Mouse (Mus musculus) heart, embryonic 12.5 days (tissue): ENCODE measurements around the gene Cyth2. TPM values are rescaled to one million over a fixed set of nuclear protein-coding genes. Genes with fewer than 3 reads are reported as not detected.

Experiments used
- ATAC-seq: fragments of 200-750 bp; cut with Nextera tagmentation; 2 replicates; pipeline ENCODE4 v1.8.0; 2017; ENCODE audit warnings: moderate TSS enrichment, moderate library complexity; ENCODE audit not compliant: insufficient number of reproducible peaks, low FRiP score
- H3K27ac ChIP-seq: fragments of 300-500 bp; sonication (generic); 2 replicates; pipeline ENCODE4 v1.5.1; 2016; ENCODE audit warnings: mild to moderate bottlenecking, moderate library complexity; ENCODE audit not compliant: poor library complexity, severe bottlenecking
- H3K27me3 ChIP-seq: fragments of 300-500 bp; sonication (generic); replicated peaks from 2 replicates; pipeline ENCODE4 v1.6.1; 2016; ENCODE audit warnings: mild to moderate bottlenecking, moderate library complexity
- H3K36me3 ChIP-seq: fragments of 300-500 bp; sonication (generic); 2 replicates; pipeline ENCODE4 v1.6.1; 2016; ENCODE audit warnings: mild to moderate bottlenecking, moderate library complexity
- H3K4me1 ChIP-seq: fragments of 300-500 bp; sonication (generic); replicated peaks from 2 replicates; pipeline ENCODE4 v1.6.1; 2016; ENCODE audit warnings: mild to moderate bottlenecking
- H3K4me2 ChIP-seq: fragments of 300-500 bp; sonication (generic); 2 replicates; pipeline ENCODE4 v1.6.1; 2016; ENCODE audit warnings: mild to moderate bottlenecking, moderate library complexity
- H3K4me3 ChIP-seq: fragments of 300-500 bp; sonication (generic); 2 replicates; pipeline ENCODE4 v1.5.1; 2016; ENCODE audit warnings: mild to moderate bottlenecking
- H3K9ac ChIP-seq: fragments of 300-500 bp; sonication (generic); 2 replicates; pipeline ENCODE4 v1.6.1; 2016; ENCODE audit warnings: mild to moderate bottlenecking, moderate library complexity
- H3K9me3 ChIP-seq: fragments of 300-500 bp; sonication (generic); replicated peaks from 2 replicates; pipeline ENCODE4 v1.6.1; 2016; ENCODE audit warnings: mild to moderate bottlenecking, moderate library complexity
- WGBS: fragments of 180-500 bp; shearing (Covaris S2); methylation state at CpG from one replicate; pipeline ENCODE4 v1.1.7; 2016; 5-methylcytosine and 5-hydroxymethylcytosine counted together
- polyA plus RNA-seq: library from polyadenylated mRNA; unstranded; fragments of >200 nt; fragmentation: Nextera tagmentation; extraction: Ambion mirVana; gene quantifications from 2 replicates; pipeline ENCODE4 v1.2.1, GENCODE M21; 2016

The Cyth2 gene
- polyA plus RNA-seq, 1 experiment from 2014 or later: 108 TPM

DNA sequence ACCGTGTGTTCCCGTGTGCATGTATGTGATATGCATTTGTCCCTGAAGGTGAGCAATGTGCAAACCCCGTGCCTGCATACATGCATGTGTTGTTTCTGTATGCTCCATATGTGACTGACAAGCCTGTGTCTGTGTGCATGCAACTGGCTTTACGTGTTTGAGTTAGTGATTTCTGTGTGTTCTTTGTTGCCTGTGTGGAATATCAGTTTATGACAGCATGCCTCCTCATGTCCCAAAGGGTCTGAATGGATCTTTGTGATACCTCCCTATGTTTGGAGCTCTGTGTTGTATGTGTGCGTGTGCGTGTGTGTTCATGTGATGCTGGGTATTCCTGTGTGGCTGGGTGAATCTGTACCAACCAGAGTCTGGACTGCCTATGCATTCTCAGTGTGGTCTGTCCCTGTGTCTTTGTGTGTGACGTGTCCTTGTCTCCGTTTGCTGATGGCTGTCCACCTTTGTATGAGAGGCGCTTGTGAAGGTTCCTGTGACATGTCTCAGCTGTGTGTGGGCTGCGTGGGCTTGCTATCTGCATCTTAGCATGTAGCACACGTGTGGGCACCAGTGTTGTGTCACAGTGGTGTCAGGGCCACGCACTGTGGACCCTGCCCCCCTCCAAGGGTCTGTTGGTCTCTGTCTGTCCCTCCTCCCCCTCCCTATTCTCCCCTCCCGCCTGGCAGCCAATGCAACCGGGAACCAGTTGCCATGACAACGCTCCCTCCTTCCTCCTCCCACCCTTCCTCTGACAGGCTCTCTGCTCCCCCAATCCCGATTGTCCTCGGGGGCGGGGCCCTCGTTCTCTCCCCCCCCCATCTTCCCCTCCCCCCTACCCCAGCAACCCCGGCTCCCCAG, 29.6 kb downstream of the Cyth2 start, which contains the start of gene Sult2b1:
Gene Sult2b1 (minus strand): TSS at position 146 of the 849 bp plus-strand sequence.
- ATAC-seq: no peak
- peaks cover 73% of the 10 kb centered on the region for H3K27me3 ChIP-seq
- H3K9ac ChIP-seq: peak within 1 kb of the TSS; percentile 67
- H3K4me2 ChIP-seq: peak within 1 kb of the TSS; percentile 87
- no peak within 1 kb of the TSS for H3K27ac ChIP-seq
- H3K36me3 ChIP-seq: 0 out of 2 replicates have a peak, but pooled peaks cover under 1% of the 10 kb centered on the region
- H3K4me3 ChIP-seq: peak within 1 kb of the TSS; percentile 60
- peaks cover 21% of the 10 kb centered on the region for H3K4me1 ChIP-seq
- H3K9me3 ChIP-seq: no peaks in the 10 kb centered on the region
- WGBS: 23% methylated on average over 20 of the region's 20 CpGs

DNA sequence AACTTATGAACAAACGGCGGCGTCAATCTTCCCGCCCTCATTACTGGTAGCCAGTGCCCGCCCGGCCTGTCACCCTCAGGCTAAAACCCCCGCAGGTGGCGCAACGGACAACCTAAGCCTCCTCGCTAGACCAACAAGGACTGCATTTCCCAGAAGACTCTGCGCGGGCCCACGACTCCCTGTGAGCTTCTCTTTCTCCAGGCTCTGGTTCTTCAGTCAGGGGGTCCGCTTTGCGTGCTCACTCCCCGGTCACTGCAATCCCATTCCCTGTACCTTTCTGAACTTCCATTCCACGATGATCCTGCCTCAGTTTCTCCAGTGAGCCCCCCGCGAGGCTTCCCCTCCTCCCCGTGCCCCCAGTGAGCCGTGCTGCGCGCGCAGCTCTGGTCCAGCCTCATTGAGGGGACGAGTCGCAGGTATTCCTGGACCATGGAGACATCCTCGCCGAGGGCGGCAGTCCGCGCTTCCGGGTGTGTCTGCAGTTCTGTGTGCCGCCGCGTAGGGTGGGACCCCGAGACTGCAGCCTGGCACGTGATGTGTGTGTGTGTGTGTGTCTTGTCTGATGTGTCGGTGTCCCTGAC, 30.8 kb downstream of the Cyth2 start, which contains the start of gene Lmtk3:
Gene Lmtk3 (plus strand): TSS at position 228 of the 581 bp plus-strand sequence.
- Histone ChIP-seq H3K27ac (no peak within 1 kb of the TSS), H3K9ac (peak within 1 kb of the TSS; percentile 66), H3K4me3 (peak within 1 kb of the TSS; percentile 57), H3K4me1 (peaks cover 32% of the 10 kb centered on the region), H3K27me3 (peaks cover 82% of the 10 kb centered on the region), H3K4me2 (peak within 1 kb of the TSS; percentile 80), H3K36me3 (no peaks in the 10 kb centered on the region), H3K9me3 (no peaks in the 10 kb centered on the region)
- 1% methylated on average over 38 of the region's 38 CpGs for WGBS
- peak; percentile 40; the same call in 1 of the 2 replicates for ATAC-seq

- no peak overlapping the region for H3K4me3 ChIP-seq
- peaks cover 32% of the 10 kb centered on the region for H3K4me1 ChIP-seq
- H3K9ac ChIP-seq: no peak overlapping the region
- no peaks in the 10 kb centered on the region for H3K36me3 ChIP-seq
- no peaks in the 10 kb centered on the region for H3K9me3 ChIP-seq
- H3K27ac ChIP-seq: no peak overlapping the region
- WGBS: 64% methylated on average over 4 of the region's 4 CpGs
- H3K4me2 ChIP-seq: no peak overlapping the region
- peaks cover 75% of the 10 kb centered on the region for H3K27me3 ChIP-seq
- ATAC-seq: no peak
Measured at GRCm38 (mm10) chr7:45782271-45782670, 32.1 kb downstream of the Cyth2 start.

- H3K4me1 ChIP-seq: peaks cover 15% of the 10 kb centered on the region
- peak overlapping the region; percentile 56 for H3K4me2 ChIP-seq
- peak overlapping the region; percentile 1; the same call in 1 of the 2 replicates for H3K4me3 ChIP-seq
- H3K27ac ChIP-seq: no peak overlapping the region
- peaks cover 51% of the 10 kb centered on the region for H3K27me3 ChIP-seq
- 0 out of 2 replicates have a peak overlapping the region, but pooled peaks have one; percentile 14 for H3K9ac ChIP-seq
- no peak; the same call in 1 of the 2 replicates for ATAC-seq
- H3K36me3 ChIP-seq: no peaks in the 10 kb centered on the region
- H3K9me3 ChIP-seq: peaks cover 3% of the 10 kb centered on the region; the same call in 1 of the 2 replicates
- 20% methylated on average over 22 of the region's 22 CpGs for WGBS
Measured at GRCm38 (mm10) chr7:45779081-45779641, 35.2 kb downstream of the Cyth2 start.

GRCm38 (mm10) chr7:45775237-45775636, 39.1 kb downstream of the Cyth2 start:
- H3K4me3 ChIP-seq: no peak overlapping the region
- peaks cover 3% of the 10 kb centered on the region; the same call in 1 of the 2 replicates for H3K9me3 ChIP-seq
- 64% methylated on average over 7 of the region's 7 CpGs for WGBS
- 0 out of 2 replicates have a peak, but pooled peaks cover 11% of the 10 kb centered on the region for H3K4me1 ChIP-seq
- no peak overlapping the region for H3K27ac ChIP-seq
- ATAC-seq: no peak
- peaks cover 40% of the 10 kb centered on the region for H3K27me3 ChIP-seq
- no peaks in the 10 kb centered on the region for H3K36me3 ChIP-seq
- H3K9ac ChIP-seq: no peak overlapping the region
- H3K4me2 ChIP-seq: no peak overlapping the region

- H3K4me1 ChIP-seq: no peaks in the 10 kb centered on the region
- no peaks in the 10 kb centered on the region for H3K36me3 ChIP-seq
- H3K9me3 ChIP-seq: peaks cover 6% of the 10 kb centered on the region; the same call in 1 of the 2 replicates
- no peak overlapping the region for H3K9ac ChIP-seq
- no peak overlapping the region for H3K4me2 ChIP-seq
- no peak overlapping the region for H3K27ac ChIP-seq
- no peak overlapping the region for H3K4me3 ChIP-seq
- no peak for ATAC-seq
- H3K27me3 ChIP-seq: peaks cover 18% of the 10 kb centered on the region
- 55% methylated on average over 4 of the region's 4 CpGs for WGBS
Measured at GRCm38 (mm10) chr7:45771101-45771500, 43.3 kb downstream of the Cyth2 start.

DNA sequence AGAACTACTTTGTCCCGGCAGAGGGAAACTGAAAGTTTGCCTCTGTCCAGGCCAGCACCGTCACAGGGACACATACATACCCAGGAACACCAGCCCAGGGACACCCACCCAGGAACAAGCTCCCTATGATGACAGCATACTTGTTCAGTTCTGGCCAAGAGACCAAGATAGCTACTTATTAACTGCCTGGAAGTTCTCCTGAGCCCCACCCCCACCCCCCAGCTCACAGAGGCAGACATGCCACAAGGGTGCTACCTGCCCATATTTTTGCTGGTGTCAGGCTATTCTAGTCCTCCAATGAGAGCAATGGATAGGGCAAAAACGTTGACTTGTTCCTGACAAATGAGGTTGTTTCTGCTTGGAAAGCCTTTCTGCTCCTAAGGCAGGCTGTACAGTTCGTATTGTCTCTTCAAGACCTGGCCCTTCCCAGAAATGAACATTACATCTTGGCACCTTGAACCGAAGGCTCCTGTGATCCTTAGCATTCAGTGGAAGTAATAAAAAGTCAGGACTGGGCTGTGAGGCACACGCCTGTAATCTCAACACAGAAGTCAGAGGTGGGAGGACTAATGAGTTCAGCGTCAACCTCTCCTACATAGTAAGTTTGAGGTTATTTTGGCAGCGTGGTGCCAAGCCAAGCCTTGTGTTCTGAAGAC, 43.8 kb downstream of the Cyth2 start:
- H3K36me3 ChIP-seq: no peaks in the 10 kb centered on the region
- no peak overlapping the region for H3K4me3 ChIP-seq
- 62% methylated on average over 8 of the region's 8 CpGs for WGBS
- no peak overlapping the region for H3K27ac ChIP-seq
- H3K9ac ChIP-seq: no peak overlapping the region
- peaks cover 5% of the 10 kb centered on the region; the same call in 1 of the 2 replicates for H3K9me3 ChIP-seq
- no peak overlapping the region for H3K4me2 ChIP-seq
- ATAC-seq: no peak
- peaks cover 24% of the 10 kb centered on the region for H3K27me3 ChIP-seq
- no peaks in the 10 kb centered on the region for H3K4me1 ChIP-seq

DNA sequence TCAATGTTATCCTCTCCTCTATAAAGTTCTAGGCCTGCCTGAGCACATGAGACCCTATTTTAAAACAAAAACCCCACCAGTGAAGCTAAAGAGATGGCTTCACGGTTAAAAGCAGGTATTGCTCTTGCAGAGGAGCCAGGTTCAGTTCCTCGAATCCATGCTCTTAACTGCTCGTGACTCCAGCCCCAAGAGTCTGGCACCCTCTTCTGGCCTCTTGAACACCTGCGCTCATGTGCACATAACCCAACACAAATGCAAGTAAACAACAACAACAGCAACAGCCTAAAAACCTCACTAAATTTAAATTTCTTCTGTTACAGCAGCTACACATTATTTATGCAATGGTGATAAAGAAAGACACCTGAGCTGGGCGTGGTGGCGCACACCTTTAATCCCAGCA, 46.9 kb downstream of the Cyth2 start:
- ATAC-seq: no peak
- Histone ChIP-seq H3K36me3 (no peaks in the 10 kb centered on the region), H3K4me1 (no peaks in the 10 kb centered on the region), H3K4me3 (no peak overlapping the region), H3K9ac (no peak overlapping the region), H3K27me3 (peaks cover 12% of the 10 kb centered on the region; the same call in 1 of the 2 replicates), H3K9me3 (peaks cover 3% of the 10 kb centered on the region; the same call in 1 of the 2 replicates), H3K4me2 (no peak overlapping the region), H3K27ac (no peak overlapping the region)
- 88% methylated on average over 6 of the region's 6 CpGs for WGBS

DNA sequence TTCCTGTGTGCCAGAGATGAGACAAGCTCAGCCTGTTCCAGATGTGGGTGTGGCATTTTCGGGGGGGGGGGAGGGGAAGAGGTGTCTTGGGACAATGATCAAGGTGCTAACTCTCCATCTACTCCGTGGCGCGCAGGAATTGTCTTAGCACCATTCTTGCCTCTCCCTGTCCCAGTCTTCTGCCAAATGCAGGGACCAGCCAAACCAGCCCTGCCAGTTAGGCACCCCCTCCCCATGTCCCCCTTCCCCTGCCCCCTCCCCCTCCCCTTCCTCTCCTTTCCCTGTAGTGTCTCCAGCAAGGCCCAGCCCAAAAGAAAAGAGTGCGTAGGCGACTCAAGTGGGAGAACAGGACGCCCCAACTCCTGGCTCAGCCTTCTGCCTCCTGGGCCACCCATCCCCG, 47.6 kb downstream of the Cyth2 start:
- Histone ChIP-seq H3K4me3 (no peak overlapping the region), H3K27ac (no peak overlapping the region), H3K36me3 (no peaks in the 10 kb centered on the region), H3K27me3 (peaks cover 11% of the 10 kb centered on the region; the same call in 1 of the 2 replicates), H3K4me1 (no peaks in the 10 kb centered on the region), H3K9ac (no peak overlapping the region), H3K9me3 (peaks cover 3% of the 10 kb centered on the region; the same call in 1 of the 2 replicates), H3K4me2 (no peak overlapping the region)
- ATAC-seq: no peak
- 47% methylated on average over 8 of the region's 8 CpGs for WGBS

- peaks cover 3% of the 10 kb centered on the region; the same call in 1 of the 2 replicates for H3K9me3 ChIP-seq
- no peak overlapping the region for H3K4me2 ChIP-seq
- H3K27me3 ChIP-seq: peaks cover 11% of the 10 kb centered on the region
- H3K36me3 ChIP-seq: no peaks in the 10 kb centered on the region
- WGBS: 55% methylated on average over 8 of the region's 8 CpGs
- no peak overlapping the region for H3K4me3 ChIP-seq
- no peak overlapping the region for H3K9ac ChIP-seq
- H3K4me1 ChIP-seq: no peaks in the 10 kb centered on the region
- no peak overlapping the region for H3K27ac ChIP-seq
- peak; percentile 18; the same call in 1 of the 2 replicates for ATAC-seq
Measured at GRCm38 (mm10) chr7:45765995-45766394, 48.4 kb downstream of the Cyth2 start.
